Mouse (Mus musculus) urinary bladder, postnatal 25 days (tissue): ENCODE results near the gene Hs3st3b1.
A peak's percentile ranks its signal among the peaks of the same experiment; 100 is the strongest.

ENCODE experiments used
- DNase-seq: peaks from one replicate; pipeline ENCODE4 v3.0.0; 2022; ENCODE audit warnings: low spot score

Gene Hs3st3b1

GRCm38 (mm10) chr11:63922091-63922621 lies at the start of gene Hs3st3b1:
Hs3st3b1 (minus strand) TSS chr11:63922290.
- peak; percentile 78 for DNase-seq

- no peak for DNase-seq
These were observed 49.4 kb upstream of the Hs3st3b1 start for GRCm38 (mm10) chr11:63971462-63971861.

GRCm38 (mm10) chr11:63970818-63971217 lies 48.7 kb upstream of the Hs3st3b1 start:
- no peak for DNase-seq

GRCm38 (mm10) chr11:63969205-63969910 lies 47.3 kb upstream of the Hs3st3b1 start:
- no peak for DNase-seq

GRCm38 (mm10) chr11:63968388-63969035 lies 46.4 kb upstream of the Hs3st3b1 start:
- no peak for DNase-seq

GRCm38 (mm10) chr11:63967641-63968387 lies 45.7 kb upstream of the Hs3st3b1 start:
- DNase-seq = no peak

GRCm38 (mm10) chr11:63965437-63965836 lies 43.3 kb upstream of the Hs3st3b1 start:
- no peak for DNase-seq

DNA sequence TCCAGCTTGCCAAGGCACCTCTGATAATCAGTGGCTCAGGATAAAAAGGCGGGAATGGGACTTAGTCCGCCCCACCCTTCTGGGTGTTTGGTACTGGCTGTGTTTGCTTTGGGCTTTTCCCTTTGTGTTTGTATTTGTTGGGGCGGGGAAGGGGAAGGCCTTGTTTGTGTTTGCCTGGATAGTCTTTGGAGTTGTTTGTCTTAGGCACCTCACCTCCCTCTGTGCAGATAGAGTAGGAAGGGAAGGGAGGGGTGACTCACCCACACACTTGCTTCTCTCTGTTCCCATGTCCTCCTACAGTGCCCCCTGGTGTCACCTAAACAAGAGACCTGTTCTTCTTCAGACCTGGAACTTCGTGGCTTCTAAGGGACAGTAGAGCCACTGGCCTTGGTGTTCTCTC lies 35.1 kb upstream of the Hs3st3b1 start:
- DNase-seq = peak; percentile 18

GRCm38 (mm10) chr11:63956748-63957147 lies 34.7 kb upstream of the Hs3st3b1 start:
- DNase-seq = no peak

- DNase-seq = no peak
These were observed 31.8 kb upstream of the Hs3st3b1 start for GRCm38 (mm10) chr11:63953887-63954286.

DNA sequence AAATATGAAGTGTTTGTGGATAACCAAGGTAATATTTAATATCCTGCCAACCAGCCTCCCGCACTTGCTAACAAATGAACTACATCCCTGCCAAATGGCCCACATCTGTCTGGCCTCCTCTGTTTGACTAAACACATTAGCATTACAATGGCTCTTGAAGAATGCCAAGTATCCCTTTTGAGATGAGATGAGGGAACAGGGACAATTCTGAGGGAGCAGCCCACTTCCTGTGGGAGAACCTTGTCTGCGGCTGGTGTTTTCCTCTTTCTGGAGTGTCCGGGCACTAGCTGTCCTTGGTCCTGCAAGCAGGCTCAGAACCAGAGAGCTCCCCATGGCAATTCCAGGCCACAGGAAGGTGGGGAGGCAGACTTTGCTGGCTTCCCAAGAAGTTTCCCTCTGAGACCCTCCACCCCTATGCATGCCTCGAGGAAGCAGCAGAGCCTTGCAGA lies 30.7 kb upstream of the Hs3st3b1 start:
- DNase-seq = no peak

- peak; percentile 27 for DNase-seq
These were observed 29.9 kb upstream of the Hs3st3b1 start for GRCm38 (mm10) chr11:63951831-63952631.

DNA sequence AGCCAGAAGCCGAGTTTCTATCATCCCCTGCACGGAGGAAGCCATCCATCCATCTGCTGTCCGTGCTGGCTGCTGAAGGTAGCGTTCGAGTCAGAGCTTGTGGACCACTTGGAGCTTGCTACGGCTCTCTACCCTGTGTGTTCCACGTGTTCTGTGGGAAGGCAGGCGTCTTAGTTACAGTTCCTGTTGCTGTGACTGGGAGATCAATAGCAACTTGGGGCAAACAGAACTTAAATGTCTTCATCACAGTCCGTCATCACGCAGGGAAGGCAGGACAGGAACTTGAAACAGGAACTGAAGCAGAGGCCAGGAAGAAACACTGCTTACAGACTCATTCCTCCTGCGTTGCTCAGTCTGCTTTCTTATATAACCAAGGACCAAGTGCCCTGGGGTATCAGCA lies 26.3 kb upstream of the Hs3st3b1 start:
- DNase-seq = no peak

GRCm38 (mm10) chr11:63947024-63947423 lies 24.9 kb upstream of the Hs3st3b1 start:
- no peak for DNase-seq

DNA sequence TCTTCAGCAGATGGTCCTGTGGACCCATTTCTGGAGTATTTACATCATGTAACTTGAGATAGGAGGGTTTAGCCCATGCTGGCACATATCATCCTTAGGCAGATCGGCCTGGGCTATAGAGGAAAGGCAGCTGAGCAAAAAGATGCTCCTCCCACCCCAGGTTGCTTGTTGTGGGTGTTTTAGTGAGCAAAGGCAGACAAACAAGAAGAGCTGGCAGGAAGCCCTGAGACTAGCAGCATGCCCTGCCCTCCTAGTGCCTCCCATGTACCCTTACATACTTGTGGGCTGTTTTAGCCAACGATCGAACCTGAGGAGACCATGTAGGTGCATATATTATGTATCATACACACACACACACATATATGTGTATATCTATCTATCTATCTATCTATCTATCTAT lies 21.9 kb upstream of the Hs3st3b1 start:
- DNase-seq = no peak

DNA sequence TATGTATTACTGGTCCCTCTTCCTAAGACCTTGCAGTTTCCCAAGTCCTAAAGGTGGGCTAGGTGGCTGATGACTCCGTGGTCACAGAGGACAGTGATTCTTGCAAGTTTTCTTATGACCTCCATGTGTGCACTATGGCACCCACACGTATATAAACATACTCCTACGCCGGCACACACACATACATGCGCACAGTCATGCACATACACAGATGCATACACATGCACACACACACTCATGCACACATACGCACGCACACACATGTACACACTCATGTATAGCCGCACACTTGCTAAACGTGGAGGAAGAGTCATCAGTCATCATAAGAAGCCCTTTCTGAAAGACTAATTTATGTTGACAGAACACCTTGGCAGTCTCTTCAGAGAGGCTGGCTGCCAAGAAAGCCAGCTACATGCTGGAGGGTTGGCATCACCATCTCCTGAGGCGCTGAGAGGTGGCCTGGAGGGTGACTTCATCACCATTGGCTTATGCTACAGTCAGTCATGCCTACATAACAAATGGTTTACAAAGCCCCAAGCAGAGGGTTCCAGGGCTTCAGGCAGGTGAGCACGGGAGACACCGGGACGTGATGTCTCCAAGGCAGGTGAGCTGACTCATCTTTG lies 21.3 kb upstream of the Hs3st3b1 start:
- DNase-seq = no peak

GRCm38 (mm10) chr11:63942177-63942576 lies 20.1 kb upstream of the Hs3st3b1 start:
- no peak for DNase-seq

DNA sequence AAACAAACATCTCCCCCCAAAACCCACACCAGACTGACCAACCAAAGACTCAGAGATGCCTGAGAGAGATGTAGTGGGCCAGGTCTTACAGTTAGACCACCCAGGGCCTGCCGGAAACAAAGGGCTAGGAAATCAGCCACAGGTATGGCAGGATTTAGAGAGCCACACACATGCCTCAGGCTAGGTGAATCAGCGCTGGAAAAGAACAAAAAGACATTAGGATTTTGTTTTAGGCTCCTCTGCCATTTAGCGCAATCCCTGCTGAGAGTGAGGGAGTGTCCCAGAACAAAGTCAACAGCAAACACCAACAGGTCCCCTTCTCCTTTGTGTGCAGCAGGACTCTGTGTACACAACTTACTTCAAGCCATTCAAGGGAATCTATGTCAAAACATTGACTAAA lies 14.6 kb upstream of the Hs3st3b1 start:
- DNase-seq = no peak

DNA sequence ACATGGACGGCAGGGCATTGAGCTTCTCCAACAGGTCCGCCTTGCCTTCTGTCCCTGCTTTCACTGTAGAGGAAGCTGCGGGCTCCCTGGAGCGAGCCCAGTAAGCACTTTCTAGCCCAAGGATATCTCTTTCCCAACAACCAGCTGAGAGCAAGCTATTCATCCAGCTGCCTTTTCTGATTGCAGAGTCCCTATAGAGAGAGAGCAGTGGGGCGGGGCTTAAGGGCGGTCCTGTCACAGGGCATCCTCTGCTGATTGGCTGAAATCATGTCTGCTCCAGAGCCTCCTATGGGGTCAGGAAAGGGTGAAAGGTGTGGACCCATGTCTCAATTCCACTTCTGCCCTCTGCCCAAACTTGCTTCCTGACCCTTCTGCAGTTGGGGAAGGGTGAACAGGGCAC lies 4.8 kb upstream of the Hs3st3b1 start:
- DNase-seq = no peak

GRCm38 (mm10) chr11:63925161-63925582 lies 3.1 kb upstream of the Hs3st3b1 start:
- DNase-seq = peak; percentile 71

- no peak for DNase-seq
These were observed 2.3 kb upstream of the Hs3st3b1 start for GRCm38 (mm10) chr11:63924286-63924930.
